8 mouse cellular contexts compared by ENCODE assay signal in the genomic region with DNA sequence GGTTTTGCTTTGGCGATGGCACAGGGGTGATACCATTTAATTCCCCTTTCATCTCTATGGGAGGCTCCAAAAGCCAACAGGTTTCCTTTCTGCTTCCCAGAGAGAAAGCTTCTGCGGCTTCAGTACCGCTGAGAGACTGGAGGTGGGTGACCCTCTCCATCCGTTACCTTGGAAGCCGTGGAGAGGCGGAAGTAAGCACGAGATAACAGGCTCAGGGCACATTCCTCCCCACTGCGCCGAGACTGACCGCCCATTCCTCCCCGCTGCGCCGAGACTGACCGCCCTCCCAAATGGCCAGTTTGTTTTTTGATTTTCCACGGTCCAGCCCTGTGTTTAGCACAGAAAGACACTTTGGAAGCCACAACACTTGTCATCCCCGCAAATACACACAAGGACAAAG. TPM values are rescaled to one million over a fixed set of nuclear protein-coding genes. Genes with fewer than 3 reads are reported as not detected.
DNase-seq lines count a peak whose midpoint lies in the region; ATAC-seq and TF ChIP-seq lines count a peak whose summit lies in the region.
"Had no signal": no experiment of that assay in that cellular context is flagged by ENCODE, and none has a peak within 500 bp of the region (broad histone marks: within the 10 kb centered on the region; RNA-seq: fewer than 3 reads in every experiment).

No protein-coding gene starts in this region.

- H3K4me2 ChIP-seq in forebrain, embryonic 13.5 days = peak overlapping the region; percentile 44
- peak overlapping the region; percentile 44 for H3K4me2 ChIP-seq in intestine, postnatal 0 days (replicated peaks; ENCODE audit: low read depth)
- H3K4me2 ChIP-seq in midbrain, embryonic 12.5 days (replicated peaks) = peak overlapping the region; percentile 48

- H3K27ac ChIP-seq in forebrain, embryonic 13.5 days = no peak overlapping the region
- no peak overlapping the region for H3K27ac ChIP-seq in intestine, postnatal 0 days (ENCODE audit: low read depth, low read length)
- H3K27ac ChIP-seq in midbrain, embryonic 12.5 days (replicated peaks) = no peak overlapping the region

- H3K27me3 ChIP-seq in forebrain, embryonic 13.5 days = peaks cover 53% of the 10 kb centered on the region
- H3K27me3 ChIP-seq in intestine, postnatal 0 days (replicated peaks; ENCODE audit: control insufficient read depth, insufficient read depth, low read length) = peaks cover 20% of the 10 kb centered on the region
- peaks cover 88% of the 10 kb centered on the region for H3K27me3 ChIP-seq in midbrain, embryonic 12.5 days

- H3K36me3 ChIP-seq in forebrain, embryonic 13.5 days (ENCODE audit: poor library complexity, severe bottlenecking) = no peaks in the 10 kb centered on the region
- H3K36me3 ChIP-seq in intestine, postnatal 0 days (ENCODE audit: control insufficient read depth, insufficient read depth) = no peaks in the 10 kb centered on the region
- H3K36me3 ChIP-seq in midbrain, embryonic 12.5 days = no peaks in the 10 kb centered on the region

- no peaks in the 10 kb centered on the region for H3K9me3 ChIP-seq in forebrain, embryonic 13.5 days (replicated peaks)
- H3K9me3 ChIP-seq in intestine, postnatal 0 days (ENCODE audit: control insufficient read depth) = no peaks in the 10 kb centered on the region
- H3K9me3 ChIP-seq in midbrain, embryonic 12.5 days = no peaks in the 10 kb centered on the region

- no peak for TF ChIP-seq CTCF in intestine, postnatal 0 days (IDR thresholded peaks at IDR 0.05; ENCODE audit: low read depth)

- H3K4me3 ChIP-seq in forebrain, embryonic 13.5 days = peak overlapping the region; percentile 13; the same call in 1 of the 2 replicates
- peak overlapping the region; percentile 16; the same call in 1 of the 2 replicates for H3K4me3 ChIP-seq in intestine, postnatal 0 days (ENCODE audit: low read depth, low read length)
- peak overlapping the region; percentile 23 for H3K4me3 ChIP-seq in midbrain, embryonic 12.5 days
- H3K4me3 ChIP-seq: myocyte had no signal

- no peak for ATAC-seq in forebrain, embryonic 13.5 days
- ATAC-seq in intestine, postnatal 0 days = no peak
- peak; percentile 38; the same call in 1 of the 2 replicates for ATAC-seq in midbrain, embryonic 12.5 days (ENCODE audit: low FRiP score, low read depth)

- H3K9ac ChIP-seq in forebrain, embryonic 13.5 days = peak overlapping the region; percentile 27
- no peak overlapping the region for H3K9ac ChIP-seq in intestine, postnatal 0 days (ENCODE audit: low read depth, low read length)
- H3K9ac ChIP-seq in midbrain, embryonic 12.5 days (replicated peaks) = no peak overlapping the region

- DNase-seq in embryo, embryonic 11 days = peak; percentile 70
- no peak for DNase-seq in layer of hippocampus, adult 9-11 months
- DNase-seq in frontal cortex, postnatal 25 days (ENCODE audit: low spot score in 2 of 2) = no peak
- DNase-seq in gastrocnemius, adult 8-10 months (ENCODE audit: low spot score in 2 of 2) = no peak

- under 1% methylated on average over 16 of the region's 16 CpGs for WGBS in forebrain, embryonic 13.5 days
- under 1% methylated on average over 16 of the region's 16 CpGs for WGBS in intestine, postnatal 0 days
- WGBS in midbrain, embryonic 12.5 days = under 1% methylated on average over 16 of the region's 16 CpGs

- H3K4me1 ChIP-seq in forebrain, embryonic 13.5 days = peaks cover 70% of the 10 kb centered on the region
- no peaks in the 10 kb centered on the region for H3K4me1 ChIP-seq in intestine, postnatal 0 days (replicated peaks; ENCODE audit: control insufficient read depth, insufficient read depth, low read length)
- H3K4me1 ChIP-seq in midbrain, embryonic 12.5 days = peaks cover 45% of the 10 kb centered on the region

RNA-seq across cellular contexts. Expression of gene Olig2, which starts 55.4 kb away (rescaled TPM):
- 6.3 and 8.4 TPM in 2 replicates for polyA plus RNA-seq in forebrain, embryonic 13.5 days (2015; fragmentation: Nextera tagmentation; extraction: Ambion mirVana)
- not detected in 2 replicates for polyA plus RNA-seq in intestine, postnatal 0 days (2015; fragmentation: Nextera tagmentation; extraction: Ambion mirVana)
- 5.9 and 11.3 TPM in 2 replicates for polyA plus RNA-seq in midbrain, embryonic 12.5 days (2016; fragmentation: Nextera tagmentation; extraction: Ambion mirVana)
- not detected for total RNA-seq in gastrocnemius, adult 8-10 months (2022)
- polyA plus RNA-seq: myocyte had no signal
